Comparison of ENCODE assay signal across 32 mouse cellular contexts in the genomic region with DNA sequence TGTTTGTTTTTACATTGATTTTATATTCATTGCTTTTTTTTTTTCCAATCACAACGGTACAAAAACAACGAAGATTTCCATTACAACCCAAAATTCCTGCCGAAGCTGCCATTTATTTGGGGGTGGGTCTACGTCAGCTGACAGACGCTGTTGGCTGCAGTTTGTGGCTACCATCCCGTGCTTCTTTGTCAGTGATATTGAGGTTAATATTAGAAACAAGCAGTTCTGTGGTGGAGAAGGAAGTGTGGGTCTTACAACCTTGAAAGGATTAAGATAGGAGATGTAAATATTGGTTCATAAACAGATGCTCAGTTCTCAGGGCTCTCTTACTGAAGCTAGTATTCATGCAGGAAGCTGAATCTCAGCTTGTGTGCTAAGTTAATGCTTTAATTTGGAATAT.
"Had no signal": no experiment of that assay in that cellular context is flagged by ENCODE, and none has a peak within 500 bp of the region (broad histone marks: within the 10 kb centered on the region; RNA-seq: fewer than 3 reads in every experiment).

No protein-coding gene starts in this region.

- H3K4me2 ChIP-seq: limb, embryonic 12.5 days; limb, embryonic 13.5 days; limb, embryonic 15.5 days; liver, embryonic 11.5 days; liver, embryonic 12.5 days; liver, embryonic 13.5 days; liver, embryonic 15.5 days; lung, embryonic 14.5 days; lung, embryonic 15.5 days; midbrain, embryonic 11.5 days; midbrain, embryonic 12.5 days; midbrain, embryonic 13.5 days; midbrain, embryonic 15.5 days; neural tube, embryonic 12.5 days had no signal

- ATAC-seq: liver, embryonic 12.5 days; liver, postnatal 0 days; lung, postnatal 0 days; midbrain, embryonic 13.5 days; midbrain, embryonic 15.5 days; midbrain, embryonic 16.5 days had no signal

- DNase-seq: left cerebral cortex, postnatal 4 days; liver; liver, embryonic 13.5 days; liver, postnatal 0 days; lung, adult 18-20 months; lung, adult 2 months; lung, embryonic 14.5 days; lung, postnatal 10 days; lung, postnatal 14 days; lung, postnatal 36 days; lung, postnatal 4 days; midbrain, embryonic 14.5 days had no signal

- H3K4me3 ChIP-seq: limb, embryonic 10.5 days; limb, embryonic 12.5 days; limb, embryonic 13.5 days; limb, embryonic 15.5 days; liver, embryonic 12.5 days; liver, embryonic 13.5 days; liver, embryonic 15.5 days; lung, embryonic 15.5 days; megakaryocyte, embryonic 14.5 days; midbrain, embryonic 10.5 days; midbrain, embryonic 12.5 days; midbrain, embryonic 13.5 days; midbrain, embryonic 15.5 days; myocyte; neural tube, embryonic 12.5 days had no signal

- H3K9me3 ChIP-seq: limb, embryonic 10.5 days; limb, embryonic 13.5 days; limb, embryonic 15.5 days; liver, embryonic 12.5 days; liver, embryonic 13.5 days; liver, embryonic 15.5 days; lung, embryonic 15.5 days; megakaryocyte, embryonic 14.5 days; midbrain, embryonic 12.5 days; midbrain, embryonic 13.5 days; midbrain, embryonic 15.5 days; neural tube, embryonic 12.5 days had no signal

- H3K4me1 ChIP-seq: limb, embryonic 10.5 days; limb, embryonic 12.5 days; limb, embryonic 13.5 days; limb, embryonic 15.5 days; liver, embryonic 12.5 days; liver, embryonic 13.5 days; liver, embryonic 15.5 days; lung, embryonic 15.5 days; megakaryocyte, embryonic 14.5 days; midbrain, embryonic 10.5 days; midbrain, embryonic 12.5 days; midbrain, embryonic 13.5 days; midbrain, embryonic 15.5 days; neural tube, embryonic 12.5 days had no signal

- H3K27ac ChIP-seq: limb, embryonic 10.5 days; limb, embryonic 12.5 days; limb, embryonic 13.5 days; limb, embryonic 15.5 days; liver, embryonic 12.5 days; liver, embryonic 13.5 days; liver, embryonic 14.5 days; liver, embryonic 15.5 days; lung, embryonic 15.5 days; macrophage; midbrain, embryonic 10.5 days; midbrain, embryonic 12.5 days; midbrain, embryonic 13.5 days; midbrain, embryonic 15.5 days; neural tube, embryonic 12.5 days had no signal

- H3K9ac ChIP-seq: limb, embryonic 12.5 days; limb, embryonic 13.5 days; limb, embryonic 15.5 days; liver, embryonic 12.5 days; liver, embryonic 13.5 days; liver, embryonic 14.5 days; liver, embryonic 15.5 days; liver, postnatal 0 days; lung, embryonic 14.5 days; lung, embryonic 15.5 days; midbrain, embryonic 12.5 days; midbrain, embryonic 13.5 days; midbrain, embryonic 15.5 days; neural tube, embryonic 12.5 days had no signal

- H3K27me3 ChIP-seq: limb, embryonic 12.5 days; limb, embryonic 13.5 days; limb, embryonic 15.5 days; liver, embryonic 12.5 days; liver, embryonic 13.5 days; liver, embryonic 15.5 days; lung, embryonic 15.5 days; megakaryocyte, embryonic 14.5 days; midbrain, embryonic 12.5 days; midbrain, embryonic 13.5 days; midbrain, embryonic 15.5 days; neural tube, embryonic 12.5 days had no signal
